Mouse (Mus musculus) liver, embryonic 14.5 days (tissue): Measurements from ENCODE around the gene Slc45a1. TPM values are rescaled to one million over a fixed set of nuclear protein-coding genes. Genes with fewer than 3 reads are reported as not detected.

Experiments used
- ATAC-seq: fragments of 200-750 bp; cut with Nextera tagmentation; 2 replicates; pipeline ENCODE4 v1.8.0; 2017; ENCODE audit warnings: moderate number of reproducible peaks, mild to moderate bottlenecking, moderate library complexity; ENCODE audit not compliant: insufficient read depth
- DNase-seq, 3 experiments: peaks; one replicate each; pipeline ENCODE4 v3.0.0-alpha.2; 2012 to 2013; ENCODE audit warnings: low read depth in 3 of 3, low spot score in 3 of 3
- H3K27ac ChIP-seq: fragments of 300-500 bp; sonication (generic); 2 replicates; pipeline ENCODE4 v1.5.1; 2014; ENCODE audit warnings: moderate library complexity, mild to moderate bottlenecking, control low read depth, inconsistent platforms
- H3K27me3 ChIP-seq: fragments of 300-500 bp; sonication (generic); 2 replicates; pipeline ENCODE4 v1.6.1; 2014; ENCODE audit warnings: mild to moderate bottlenecking, low read length, moderate library complexity; ENCODE audit not compliant: control insufficient read depth, insufficient read depth
- H3K36me3 ChIP-seq: fragments of 300-500 bp; sonication (generic); replicated peaks from 2 replicates; pipeline ENCODE4 v1.6.1; 2014; ENCODE audit warnings: low read depth; ENCODE audit not compliant: control insufficient read depth, insufficient read depth
- H3K4me1 ChIP-seq, 2 experiments: fragments of 200-500 bp in 1 of 2; fragments of 300-500 bp in 1 of 2; sonication (generic) in 1 of 2; replicated peaks; 2 replicates each; pipeline ENCODE4 v1.6.1; 2012 to 2014; ENCODE audit warnings: antibody characterized with exemption in 1 of 2, inconsistent platforms in 1 of 2, low read length in 1 of 2; ENCODE audit not compliant: control insufficient read depth in 2 of 2, insufficient read depth in 2 of 2
- H3K4me2 ChIP-seq: fragments of 300-500 bp; sonication (generic); 2 replicates; pipeline ENCODE4 v1.6.1; 2014; ENCODE audit warnings: low read depth, mild to moderate bottlenecking, control low read depth, moderate library complexity
- H3K4me3 ChIP-seq, 2 experiments: fragments of 200-500 bp in 1 of 2; fragments of 300-500 bp in 1 of 2; sonication (generic) in 1 of 2; 2 replicates each; pipeline ENCODE4 v1.5.1; 2012 to 2014; ENCODE audit warnings: low read depth in 2 of 2, low read length in 2 of 2, mild to moderate bottlenecking in 2 of 2, control low read depth in 1 of 2, inconsistent platforms in 1 of 2, moderate library complexity in 1 of 2; ENCODE audit not compliant: insufficient read depth in 1 of 2
- H3K9ac ChIP-seq: fragments of 300-500 bp; sonication (generic); replicated peaks from 2 replicates; pipeline ENCODE4 v1.6.1; 2014; ENCODE audit warnings: mild to moderate bottlenecking, control low read depth, moderate library complexity
- H3K9me3 ChIP-seq: fragments of 300-500 bp; sonication (generic); 2 replicates; pipeline ENCODE4 v1.6.1; 2016; ENCODE audit warnings: low read length, mixed read lengths; ENCODE audit not compliant: control insufficient read depth
- CTCF ChIP-seq: IDR thresholded peaks from 2 replicates; pipeline ENCODE4 v1.5.1; 2016; ENCODE audit warnings: antibody characterized with exemption, low read depth, control low read depth
- EP300 ChIP-seq: IDR thresholded peaks from 2 replicates; pipeline ENCODE4 v1.6.1; 2016; ENCODE audit warnings: antibody characterized with exemption, low read depth
- WGBS: fragments of 180-500 bp; shearing (Covaris S2); extraction: QIAGEN DNeasy Blood & Tissue Kit; methylation state at CpG from one replicate; pipeline ENCODE4 v1.1.7; 2014; ENCODE audit not compliant: insufficient replicate concordance; 5-methylcytosine and 5-hydroxymethylcytosine counted together
- polyA plus RNA-seq, 2 experiments: library from polyadenylated mRNA; depleted of rRNA in 1 of 2; stranded (reverse) in 1 of 2; unstranded in 1 of 2; fragments of >200 nt; fragmentation: Nextera tagmentation in 1 of 2; extraction: Ambion mirVana in 1 of 2; gene quantifications; 2 replicates each; pipeline versions ENCODE4 v1.2.1 to v1.2.3; 2012 to 2014

The Slc45a1 gene
- polyA plus RNA-seq, 2 experiments: not detected

DNA sequence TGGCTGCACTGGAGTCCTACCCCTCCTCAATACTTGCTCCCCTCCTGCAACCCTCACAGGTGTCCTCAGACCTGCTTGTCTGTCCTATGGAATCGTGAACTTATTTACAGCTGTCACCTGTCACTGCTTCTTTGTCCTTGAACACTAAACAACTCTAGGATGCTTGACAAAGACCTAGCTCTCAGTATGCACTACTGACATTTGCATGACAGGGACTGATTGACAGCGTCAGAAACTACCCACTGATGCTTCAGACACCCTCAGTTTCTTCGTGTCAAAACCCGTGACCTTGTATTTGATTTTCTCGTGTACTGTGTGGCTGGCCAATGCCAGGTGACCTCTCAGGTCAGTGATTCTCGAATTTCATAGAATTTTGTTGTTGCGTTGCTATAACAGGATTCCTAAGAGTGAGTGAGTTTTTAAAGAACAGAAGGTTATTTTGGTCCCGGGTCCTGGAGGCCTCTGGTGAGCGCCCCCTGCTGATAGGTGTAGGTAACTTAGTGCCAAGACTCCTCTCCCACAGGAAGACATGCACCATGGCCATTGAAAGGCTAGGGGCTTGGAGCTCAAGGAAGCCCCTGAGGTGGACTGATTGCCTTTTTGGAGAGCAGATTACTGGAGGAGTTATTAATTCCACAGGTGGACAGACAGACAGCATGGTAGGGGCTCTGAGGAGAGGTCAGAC, 8.1 kb upstream of the Slc45a1 start:
- Histone ChIP-seq H3K9me3 (no peaks in the 10 kb centered on the region), H3K4me1 (no peaks in the 10 kb centered on the region), H3K9ac (no peak overlapping the region), H3K27me3 (peaks cover 3% of the 10 kb centered on the region; the same call in 1 of the 2 replicates), H3K4me3 (no peak overlapping the region), H3K27ac (no peak overlapping the region), H3K4me2 (no peak overlapping the region), H3K36me3 (no peaks in the 10 kb centered on the region)
- DNase-seq (no peak), ATAC-seq (no peak)
- peak; percentile 60 for TF ChIP-seq CTCF
- TF ChIP-seq EP300: no peak
- WGBS: 54% methylated on average over 9 of the region's 9 CpGs

DNA sequence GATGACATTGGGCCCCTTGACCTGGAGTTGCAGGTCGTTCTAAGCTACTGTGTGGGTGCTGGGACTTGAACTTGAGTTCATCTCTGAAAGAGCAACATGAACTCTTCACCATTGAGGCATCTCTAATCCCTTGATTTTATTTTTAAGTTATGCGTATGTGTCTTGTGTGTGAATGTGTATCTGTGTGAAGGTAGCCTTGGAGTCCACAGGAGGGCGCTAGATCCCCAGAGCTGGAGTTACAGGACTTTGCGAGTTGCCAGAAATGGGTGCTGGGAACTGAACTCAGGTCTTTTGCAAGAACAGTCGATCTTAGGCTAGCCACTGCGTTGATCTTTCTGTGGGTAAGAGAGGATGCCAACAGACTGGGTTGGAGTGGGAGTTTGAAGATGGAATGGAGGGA, 4.5 kb upstream of the Slc45a1 start:
- Histone ChIP-seq H3K4me1 (no peaks in the 10 kb centered on the region; a peak in 1 of 4 replicates), H3K4me2 (no peak overlapping the region), H3K27ac (no peak overlapping the region), H3K9me3 (no peaks in the 10 kb centered on the region), H3K27me3 (peaks cover 15% of the 10 kb centered on the region), H3K4me3 (no peak overlapping the region), H3K9ac (no peak overlapping the region), H3K36me3 (no peaks in the 10 kb centered on the region)
- ATAC-seq (no peak), DNase-seq (no peak)
- WGBS: 64% methylated on average over 6 of the region's 6 CpGs
- TF ChIP-seq CTCF: peak; percentile 28
- no peak for TF ChIP-seq EP300

DNA sequence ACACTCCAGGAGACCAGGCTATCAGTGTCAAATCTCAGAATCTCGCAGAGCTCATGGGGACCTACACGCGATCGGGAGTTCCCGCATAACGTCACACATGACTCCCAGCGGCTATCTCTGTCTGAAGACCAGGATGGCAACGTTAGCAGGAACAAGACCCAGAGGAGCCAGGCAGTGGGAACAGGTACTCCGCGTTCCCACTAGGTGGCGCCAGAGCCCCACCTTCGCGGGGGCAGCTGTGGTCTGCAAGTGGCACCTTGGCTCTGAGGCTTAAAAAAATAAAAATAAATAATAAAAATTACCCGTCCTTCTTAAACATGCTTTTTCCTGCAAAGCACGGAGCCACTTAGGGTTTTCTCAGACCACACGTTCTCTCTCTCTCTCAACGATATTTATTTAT, 4.0 kb upstream of the Slc45a1 start:
- peak; percentile 43 to 45 (median 43) for DNase-seq
- Histone ChIP-seq H3K36me3 (no peaks in the 10 kb centered on the region), H3K4me1 (no peaks in the 10 kb centered on the region; a peak in 1 of 4 replicates), H3K27ac (no peak overlapping the region), H3K27me3 (peaks cover 14% of the 10 kb centered on the region), H3K4me3 (no peak overlapping the region), H3K9me3 (no peaks in the 10 kb centered on the region), H3K4me2 (no peak overlapping the region), H3K9ac (no peak overlapping the region)
- TF ChIP-seq EP300 (no peak), CTCF (peak; percentile 95)
- ATAC-seq: peak; percentile 58
- 2% methylated on average over 17 of the region's 17 CpGs for WGBS

DNA sequence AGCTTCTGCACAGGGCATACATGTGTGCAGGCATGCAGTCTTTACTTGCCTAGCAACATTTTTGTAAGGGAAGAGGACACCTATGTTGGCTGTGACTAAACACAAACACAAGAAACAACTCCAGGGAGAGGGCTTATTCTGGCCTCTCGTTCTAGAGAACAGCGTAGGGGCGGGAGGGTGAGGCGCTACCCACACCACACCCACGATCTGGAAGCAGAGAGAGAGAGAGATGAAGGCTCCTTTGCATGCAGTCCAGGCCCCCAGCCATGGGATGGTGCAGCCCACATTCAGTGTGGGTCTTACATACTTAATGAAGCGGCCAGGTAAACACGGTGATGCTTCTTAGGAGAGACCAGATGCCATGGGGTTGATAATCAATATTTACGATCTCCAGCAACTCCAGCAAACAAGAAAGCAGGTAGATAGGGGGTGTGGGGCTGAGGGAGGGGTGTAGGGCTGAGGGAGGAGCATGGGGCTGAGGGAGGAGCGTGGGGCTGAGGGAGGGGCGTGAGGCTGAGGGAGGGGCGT, 1.2 kb upstream of the Slc45a1 start:
- peak; percentile 33; the same call in 1 of the 2 replicates for ATAC-seq
- 25% methylated on average over 11 of the region's 11 CpGs for WGBS

DNA sequence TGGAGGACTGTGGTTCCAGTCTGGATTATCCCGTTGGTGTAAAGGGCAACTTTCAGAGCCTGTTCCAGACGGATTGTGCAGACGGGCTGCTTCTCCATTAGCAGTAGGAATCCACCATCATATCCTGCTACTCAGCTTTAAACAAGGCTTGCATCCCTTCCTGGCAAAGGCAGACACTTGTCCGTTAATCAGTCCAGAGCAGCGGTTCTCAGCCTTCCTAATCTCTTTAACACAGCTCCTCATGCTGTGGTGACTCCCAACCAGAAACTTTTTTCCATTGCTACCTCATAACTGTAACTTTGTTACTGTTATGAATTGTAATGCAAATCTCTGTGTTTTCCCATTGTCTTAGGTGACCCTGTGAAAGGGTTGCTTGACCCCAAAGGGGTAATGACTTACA, 2.6 kb downstream of the Slc45a1 start:
- Histone ChIP-seq H3K4me1 (peaks cover 10 to 12% of the 10 kb centered on the region in 2 experiments), H3K9ac (peak overlapping the region; percentile 0; the same call in 1 of the 2 replicates), H3K36me3 (no peaks in the 10 kb centered on the region), H3K9me3 (no peaks in the 10 kb centered on the region), H3K4me3 (no peak overlapping the region; a peak in 1 of 4 replicates), H3K27ac (peak overlapping the region; percentile 40), H3K27me3 (peaks cover 14% of the 10 kb centered on the region), H3K4me2 (peak overlapping the region; percentile 37)
- ATAC-seq (peak; percentile 88), DNase-seq (peak; percentile 57 to 71 (median 70))
- WGBS: 26% methylated on average over 5 of the region's 5 CpGs
- peak; percentile 88 for TF ChIP-seq EP300
- no peak for TF ChIP-seq CTCF

More for the DNA sequence above, 1.2 kb upstream of the Slc45a1 start:
- no peak overlapping the region for H3K4me2 ChIP-seq
- no peak overlapping the region for H3K27ac ChIP-seq
- H3K27me3 ChIP-seq: peaks cover 14% of the 10 kb centered on the region
- peaks cover 10 to 12% of the 10 kb centered on the region in 2 experiments for H3K4me1 ChIP-seq
- no peaks in the 10 kb centered on the region for H3K36me3 ChIP-seq
- no peak overlapping the region for H3K9ac ChIP-seq
- DNase-seq: no peak
- TF ChIP-seq CTCF (no peak), EP300 (no peak)
- no peak overlapping the region for H3K4me3 ChIP-seq
- no peaks in the 10 kb centered on the region for H3K9me3 ChIP-seq
